Mouse (Mus musculus): ENCODE results near the gene Arpc5l.

DNA sequence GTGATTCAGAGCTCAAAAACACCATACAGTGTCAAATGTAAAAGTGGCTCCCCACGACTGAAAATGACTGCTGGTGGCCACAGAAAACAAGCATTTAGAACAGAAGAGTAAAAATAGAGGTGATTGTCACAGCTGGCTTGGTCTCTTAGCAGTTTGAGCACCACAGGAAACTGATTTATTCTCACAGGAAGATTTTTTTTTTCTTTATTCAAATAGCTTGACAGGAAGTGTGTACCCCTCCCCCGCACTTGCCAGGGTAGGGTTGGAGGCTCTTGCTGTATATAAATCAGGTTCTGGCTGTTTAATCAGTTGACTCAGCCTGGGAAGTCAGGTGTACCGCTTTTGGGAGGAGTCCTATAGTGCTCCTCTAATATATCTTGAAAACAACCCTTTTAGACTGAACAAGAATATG, 3.8 kb downstream of the Arpc5l start:
- no peak for TF ChIP-seq CTCF (IDR thresholded peaks at IDR 0.05; ENCODE audit: low read depth)
- TF ChIP-seq EP300 (IDR thresholded peaks at IDR 0.05; ENCODE audit: low read depth): no peak
